Mouse (Mus musculus) heart, postnatal 0 days (tissue): ENCODE results near the gene Myo1g. TPM values are rescaled to one million over a fixed set of nuclear protein-coding genes. Genes with fewer than 3 reads are reported as not detected.

Source experiments
- ATAC-seq: fragments of 200-750 bp; cut with Nextera tagmentation; 2 replicates; pipeline ENCODE4 v1.8.0; 2017; ENCODE audit warnings: low read depth, moderate number of reproducible peaks, moderate library complexity; ENCODE audit not compliant: insufficient read depth
- DNase-seq: peaks from one replicate; pipeline ENCODE4 v3.0.0-alpha.2; 2016; ENCODE audit warnings: low spot score
- H3K27ac ChIP-seq: fragments of 300-500 bp; sonication (generic); 2 replicates; pipeline ENCODE4 v1.5.1; 2014; ENCODE audit warnings: low read depth, mild to moderate bottlenecking
- H3K27me3 ChIP-seq: fragments of 300-500 bp; sonication (generic); 2 replicates; pipeline ENCODE4 v1.6.1; 2014; ENCODE audit warnings: low read length, mixed read lengths; ENCODE audit not compliant: control insufficient read depth, insufficient read depth
- H3K36me3 ChIP-seq: fragments of 300-500 bp; sonication (generic); replicated peaks from 2 replicates; pipeline ENCODE4 v1.6.1; 2014; ENCODE audit warnings: low read length, mixed read lengths; ENCODE audit not compliant: control insufficient read depth, insufficient read depth
- H3K4me1 ChIP-seq: fragments of 300-500 bp; sonication (generic); 2 replicates; pipeline ENCODE4 v1.6.1; 2014; ENCODE audit warnings: antibody characterized with exemption; ENCODE audit not compliant: control insufficient read depth, insufficient read depth
- H3K4me2 ChIP-seq: fragments of 300-500 bp; sonication (generic); 2 replicates; pipeline ENCODE4 v1.6.1; 2014; ENCODE audit warnings: low read depth, mild to moderate bottlenecking, low read length, moderate library complexity
- H3K4me3 ChIP-seq: fragments of 300-500 bp; sonication (generic); 2 replicates; pipeline ENCODE4 v1.5.1; 2014; ENCODE audit warnings: low read depth, low read length
- H3K9ac ChIP-seq: fragments of 300-500 bp; sonication (generic); replicated peaks from 2 replicates; pipeline ENCODE4 v1.6.1; 2014; ENCODE audit warnings: low read depth, low read length, mixed read lengths
- H3K9me3 ChIP-seq: fragments of 300-500 bp; sonication (generic); replicated peaks from 2 replicates; pipeline ENCODE4 v1.6.1; 2016; ENCODE audit warnings: low read length; ENCODE audit not compliant: control insufficient read depth
- CTCF ChIP-seq: IDR thresholded peaks from 2 replicates; pipeline ENCODE4 v1.5.1; 2016; ENCODE audit warnings: antibody characterized with exemption, control low read depth, low read depth
- EP300 ChIP-seq: IDR thresholded peaks from 2 replicates; pipeline ENCODE4 v1.6.1; 2016; ENCODE audit warnings: antibody characterized with exemption, low read depth
- WGBS: fragments of 180-500 bp; shearing (Covaris S2); extraction: QIAGEN DNeasy Blood & Tissue Kit; methylation state at CpG from one replicate; pipeline ENCODE4 v1.1.7; 2014; 5-methylcytosine and 5-hydroxymethylcytosine counted together
- polyA plus RNA-seq: library from polyadenylated mRNA; unstranded; fragments of >200 nt; fragmentation: Nextera tagmentation; extraction: Ambion mirVana; gene quantifications from 2 replicates; pipeline ENCODE4 v1.2.1, GENCODE M21; 2015
- total RNA-seq: library from RNA; depleted of rRNA; stranded (reverse); fragments of >200 nt; gene quantifications from 2 replicates; pipeline ENCODE4 v1.2.3, GENCODE M21; 2014; ENCODE audit warnings: low replicate concordance

The Myo1g gene
- total and polyA plus RNA-seq, 2 experiments from 2014 or later = 0.56 to 0.65 TPM

- whole genome bisulfite sequencing = 69% methylated on average over 7 of the region's 7 CpGs
- no peak for DNase-seq
- ATAC-seq = no peak
These were observed 40.6 kb downstream of the Myo1g start for GRCm38 (mm10) chr11:6480191-6480590.

DNA sequence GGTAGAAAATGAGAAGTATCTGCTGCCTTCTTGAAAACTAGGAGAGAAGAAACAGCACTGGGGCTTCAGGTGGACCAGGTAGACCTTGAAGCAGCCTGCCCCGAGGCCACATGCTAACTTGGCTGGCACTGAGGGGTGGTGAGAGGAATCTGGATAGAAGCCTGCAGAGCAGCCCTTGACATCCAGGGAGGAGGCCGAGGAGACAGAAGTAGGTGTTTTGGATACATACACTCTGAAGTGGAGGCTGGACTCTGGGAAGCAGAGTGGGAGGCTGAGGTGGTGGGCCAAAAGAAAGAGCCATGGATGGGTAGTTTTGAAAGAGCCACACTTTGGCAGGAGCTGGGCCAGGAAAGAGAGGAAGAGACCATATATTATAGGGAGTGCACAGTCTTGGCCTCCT is 41.5 kb downstream of the Myo1g start:
- Histone ChIP-seq H3K4me1 (0 out of 2 replicates have a peak, but pooled peaks cover 2% of the 10 kb centered on the region), H3K4me2 (no peak overlapping the region), H3K4me3 (no peak overlapping the region), H3K27me3 (no peaks in the 10 kb centered on the region), H3K27ac (no peak overlapping the region), H3K9ac (no peak overlapping the region), H3K9me3 (no peaks in the 10 kb centered on the region), H3K36me3 (no peaks in the 10 kb centered on the region)
- no peak for DNase-seq
- TF ChIP-seq EP300 (no peak), CTCF (no peak)
- ATAC-seq = no peak
- WGBS = 55% methylated on average over 2 of the region's 2 CpGs

More at GRCm38 (mm10) chr11:6480191-6480590, 40.6 kb downstream of the Myo1g start:
- Histone ChIP-seq H3K4me1 (0 out of 2 replicates have a peak, but pooled peaks cover 3% of the 10 kb centered on the region), H3K27me3 (no peaks in the 10 kb centered on the region), H3K4me2 (no peak overlapping the region), H3K36me3 (no peaks in the 10 kb centered on the region), H3K9ac (no peak overlapping the region), H3K9me3 (no peaks in the 10 kb centered on the region), H3K27ac (no peak overlapping the region), H3K4me3 (no peak overlapping the region)
- TF ChIP-seq CTCF (no peak), EP300 (no peak)

- H3K4me1 ChIP-seq = peaks cover 8% of the 10 kb centered on the region; the same call in 1 of the 2 replicates
- H3K27ac ChIP-seq = no peak overlapping the region
- ATAC-seq (no peak), DNase-seq (no peak)
- H3K9me3 ChIP-seq = no peaks in the 10 kb centered on the region
- H3K9ac ChIP-seq = no peak overlapping the region
- no peak overlapping the region for H3K4me2 ChIP-seq
- no peaks in the 10 kb centered on the region for H3K36me3 ChIP-seq
- no peaks in the 10 kb centered on the region for H3K27me3 ChIP-seq
- no peak overlapping the region for H3K4me3 ChIP-seq
- TF ChIP-seq EP300 (no peak), CTCF (no peak)
- 88% methylated on average over 1 of the region's 1 CpGs for WGBS
These were observed 43.4 kb downstream of the Myo1g start for GRCm38 (mm10) chr11:6477350-6477749.

DNA sequence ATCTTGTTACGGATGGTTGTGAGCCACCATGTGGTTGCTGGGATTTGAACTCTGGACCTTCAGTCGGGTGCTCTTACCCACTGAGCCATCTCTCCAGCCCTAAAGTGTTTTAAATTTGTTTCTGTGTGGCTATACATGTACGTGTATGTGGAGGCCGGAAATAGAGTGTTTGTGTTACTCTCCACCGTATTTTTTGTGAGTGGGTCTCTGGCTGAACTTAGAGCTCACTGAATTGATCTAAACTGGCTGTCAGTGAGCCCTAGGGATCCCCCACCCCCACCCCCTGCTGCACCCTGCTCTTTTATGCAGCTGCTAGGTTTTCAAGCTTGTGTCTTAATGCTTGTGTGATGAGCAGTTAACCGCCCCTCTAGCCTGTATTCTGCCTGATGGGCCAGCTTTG is 43.9 kb downstream of the Myo1g start:
- Histone ChIP-seq H3K4me2 (no peak overlapping the region), H3K36me3 (no peaks in the 10 kb centered on the region), H3K27ac (no peak overlapping the region), H3K27me3 (no peaks in the 10 kb centered on the region), H3K4me1 (peaks cover 8% of the 10 kb centered on the region; the same call in 1 of the 2 replicates), H3K9me3 (no peaks in the 10 kb centered on the region), H3K4me3 (no peak overlapping the region), H3K9ac (no peak overlapping the region)
- 72% methylated on average over 6 of the region's 6 CpGs for WGBS
- no peak for DNase-seq
- TF ChIP-seq EP300 (no peak), CTCF (no peak)
- no peak for ATAC-seq

DNA sequence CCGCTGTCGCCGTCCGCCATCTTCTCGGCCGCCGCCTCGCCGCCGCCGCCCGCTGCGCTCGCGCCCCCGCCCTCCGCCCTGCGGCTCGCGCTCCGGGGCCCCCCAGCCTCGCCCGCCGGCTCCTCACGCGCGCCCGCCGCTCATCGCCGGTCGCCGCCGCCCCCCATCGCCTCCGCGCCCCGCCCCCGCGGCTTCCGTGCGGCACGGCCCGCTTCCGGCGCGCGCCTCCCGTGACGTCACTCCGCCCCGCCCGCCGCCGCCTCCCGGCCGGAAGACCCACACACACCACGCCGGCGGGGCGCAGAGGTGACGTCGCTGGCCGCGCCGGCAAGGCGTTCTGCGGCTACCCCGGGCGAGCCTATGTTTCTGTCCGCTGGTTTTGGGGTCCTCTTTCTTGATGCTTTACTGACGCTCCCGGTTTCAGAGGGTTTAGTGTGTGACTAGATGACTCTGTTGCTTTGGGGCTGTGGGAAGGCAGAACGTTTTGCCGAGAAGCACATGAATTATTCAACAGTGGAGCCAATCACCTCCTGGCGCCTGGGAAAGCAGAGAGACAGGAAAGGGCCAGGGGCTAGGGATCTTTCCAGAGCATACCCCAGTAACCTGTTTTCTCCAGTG is 44.8 kb downstream of the Myo1g start, which contains the start of gene Purb:
Purb (minus strand) TSS at position 51 of the 618 bp plus-strand sequence.
- H3K27ac ChIP-seq = peak within 1 kb of the TSS; percentile 100
- H3K4me1 ChIP-seq = peaks cover 16% of the 10 kb centered on the region
- ATAC-seq (peak; percentile 91), DNase-seq (peak; percentile 86)
- H3K9ac ChIP-seq = peak within 1 kb of the TSS; percentile 95
- H3K4me2 ChIP-seq = peak within 1 kb of the TSS; percentile 83
- H3K4me3 ChIP-seq = peak within 1 kb of the TSS; percentile 93
- under 1% methylated on average over 37 of the region's 76 CpGs for WGBS
- no peaks in the 10 kb centered on the region for H3K36me3 ChIP-seq
- H3K27me3 ChIP-seq = no peaks in the 10 kb centered on the region
- H3K9me3 ChIP-seq = no peaks in the 10 kb centered on the region
- TF ChIP-seq CTCF = no peak
- no peak for TF ChIP-seq EP300
